Mouse (Mus musculus) gastrocnemius, adult 18-20 months (tissue): Measurements from ENCODE around the gene Letm1. TPM values are rescaled to one million over a fixed set of nuclear protein-coding genes. Genes with fewer than 3 reads are reported as not detected.

Experiments used
- DNase-seq: peaks from one replicate; pipeline ENCODE4 v3.0.0; 2021; ENCODE audit warnings: low spot score
- total RNA-seq, 2 experiments: library from RNA; stranded (reverse); gene quantifications; 2 replicates each; pipeline ENCODE4 v1.2.3; 2021

Gene Letm1
- total RNA-seq, 2 experiments from 2014 or later, result 71.4 to 74.5 TPM

GRCm38 (mm10) chr5:33709037-33709436 lies 73.6 kb downstream of the Letm1 start:
- DNase-seq, result no peak

- DNase-seq, result no peak
These were observed 75.5 kb downstream of the Letm1 start for GRCm38 (mm10) chr5:33707163-33707562.

- no peak for DNase-seq
These were observed 76.3 kb downstream of the Letm1 start for GRCm38 (mm10) chr5:33706350-33706629.

- DNase-seq, result no peak
These were observed 76.8 kb downstream of the Letm1 start for GRCm38 (mm10) chr5:33705612-33706349.

GRCm38 (mm10) chr5:33704945-33705611 lies 77.5 kb downstream of the Letm1 start:
- no peak for DNase-seq

GRCm38 (mm10) chr5:33703999-33704398 lies 78.6 kb downstream of the Letm1 start:
- no peak for DNase-seq

- DNase-seq, result no peak
These were observed 80.8 kb downstream of the Letm1 start for GRCm38 (mm10) chr5:33701832-33702231.

- no peak for DNase-seq
These were observed 82.6 kb downstream of the Letm1 start for GRCm38 (mm10) chr5:33700010-33700409.

GRCm38 (mm10) chr5:33698669-33699068 lies 83.9 kb downstream of the Letm1 start:
- no peak for DNase-seq

GRCm38 (mm10) chr5:33697947-33698512 lies 84.6 kb downstream of the Letm1 start:
- DNase-seq, result no peak

GRCm38 (mm10) chr5:33697534-33697933 lies 85.1 kb downstream of the Letm1 start:
- DNase-seq, result no peak

- DNase-seq, result no peak
These were observed 86.2 kb downstream of the Letm1 start for GRCm38 (mm10) chr5:33696430-33696829.

GRCm38 (mm10) chr5:33695718-33696121 lies 86.9 kb downstream of the Letm1 start:
- no peak for DNase-seq

- no peak for DNase-seq
These were observed 87.5 kb downstream of the Letm1 start for GRCm38 (mm10) chr5:33694848-33695717.

- DNase-seq, result no peak
These were observed 88.2 kb downstream of the Letm1 start for GRCm38 (mm10) chr5:33694461-33694847.

- DNase-seq, result no peak
These were observed 90.2 kb downstream of the Letm1 start for GRCm38 (mm10) chr5:33692393-33692792.

GRCm38 (mm10) chr5:33689852-33690645 lies 92.6 kb downstream of the Letm1 start:
- peak; percentile 22 for DNase-seq
